Mouse (Mus musculus): Measurements from ENCODE around the gene St5.

DNA sequence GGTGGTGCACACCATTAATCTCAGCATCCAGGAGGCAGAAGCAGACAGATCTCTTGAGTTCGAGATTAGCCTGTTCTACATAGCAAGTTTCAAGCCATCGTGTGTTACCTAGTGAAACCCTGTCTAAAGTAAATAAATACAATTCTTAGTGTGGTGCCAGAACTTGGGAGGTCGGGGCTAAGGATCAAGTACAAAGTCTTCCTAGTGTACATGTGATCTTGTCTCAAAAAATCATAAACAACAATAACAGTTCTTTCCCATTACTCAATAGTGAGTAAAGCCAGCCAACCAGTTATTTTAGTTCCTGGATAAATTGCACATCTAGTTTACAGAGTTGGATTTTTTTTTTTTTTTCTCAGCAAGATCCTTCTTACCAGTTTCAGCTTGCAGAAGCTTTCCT is 1.1 kb upstream of the St5 start:
- TF ChIP-seq CTCF (IDR thresholded peaks at IDR 0.05; ENCODE audit: borderline replicate concordance, extremely low read depth, insufficient read depth, insufficient read length), result no peak
- no peak for TF ChIP-seq POLR2A (IDR thresholded peaks at IDR 0.05; ENCODE audit: borderline replicate concordance, extremely low read depth, insufficient read depth, insufficient read length, poor library complexity, severe bottlenecking)
